Mouse (Mus musculus): ENCODE results near the gene Wdr74.

DNA sequence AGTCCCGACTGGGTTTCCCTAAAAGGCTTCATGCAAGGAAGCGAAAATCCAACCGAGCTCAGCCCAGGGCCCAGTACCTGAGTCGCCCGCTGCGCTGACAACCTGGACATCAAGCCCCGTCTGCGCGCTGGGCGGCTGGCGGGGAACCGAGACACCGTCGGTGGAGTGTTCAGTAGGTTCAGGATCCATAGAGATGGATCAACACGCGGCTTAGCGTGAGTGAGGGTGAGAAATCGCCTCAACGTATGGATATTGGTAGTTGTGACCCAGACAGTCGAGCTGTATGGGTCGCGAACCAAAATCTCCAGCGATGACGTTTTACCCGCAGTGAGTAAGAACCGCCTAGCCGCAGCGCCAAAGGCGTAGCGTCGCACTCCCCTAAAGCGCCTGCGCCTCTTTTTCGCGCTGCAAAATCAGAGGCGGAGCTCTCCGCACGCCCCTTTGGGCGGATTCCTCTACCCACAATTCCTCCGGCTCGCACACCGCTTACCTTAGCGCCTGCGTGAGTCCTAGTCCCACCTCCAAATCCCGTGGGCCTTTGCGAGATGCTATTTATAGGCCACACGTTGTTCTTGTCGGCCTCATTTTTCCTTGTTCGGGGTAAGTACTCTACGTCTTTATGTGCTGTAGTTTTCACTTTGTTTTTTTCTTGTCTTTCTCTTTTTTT lies 12.6 kb upstream of the Wdr74 start, which contains the start of gene Slc3a2:
- TF ChIP-seq CTCF (IDR thresholded peaks at IDR 0.05; ENCODE audit: borderline replicate concordance, insufficient read depth, low read depth, low read length) (peak; percentile 14; the same call in 1 of the 2 replicates), POLR2A (IDR thresholded peaks at IDR 0.05; ENCODE audit: borderline replicate concordance, insufficient read depth, low read length) (peak; percentile 91)
